Mouse (Mus musculus): ENCODE results near the gene Slc28a3. TPM values are rescaled to one million over a fixed set of nuclear protein-coding genes. Genes with fewer than 3 reads are reported as not detected.

Slc28a3 gene
- polyA plus RNA-seq, 1 experiment from 2014 or later, result not detected

DNA sequence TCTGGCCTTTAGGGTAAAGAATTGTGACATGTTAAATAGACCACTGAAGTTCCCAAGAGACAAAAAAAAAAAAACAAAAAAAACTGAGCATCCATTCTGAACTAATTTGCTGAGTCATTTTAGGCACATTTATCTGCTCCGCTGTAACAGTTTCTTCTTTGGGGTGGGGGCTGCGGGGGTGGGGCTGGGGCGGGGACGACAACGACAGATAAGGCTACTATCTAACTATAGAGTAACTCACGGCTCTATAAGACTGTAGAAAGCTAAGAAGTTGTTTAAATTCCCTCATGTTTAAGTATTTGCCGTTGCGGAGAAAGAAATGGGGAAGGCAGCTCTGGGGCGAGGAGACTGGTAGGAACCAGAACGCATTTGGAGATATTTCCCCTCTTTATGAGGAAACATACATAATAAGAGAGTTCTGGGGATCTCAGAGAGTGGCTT lies 68.1 kb downstream of the Slc28a3 start:
- Histone ChIP-seq H3K4me3 (ENCODE audit: inconsistent target) (no peak overlapping the region), H3K79me2 (ENCODE audit: inconsistent target) (no peaks in the 10 kb centered on the region), H3K36me3 (ENCODE audit: inconsistent target) (no peaks in the 10 kb centered on the region), H3K27ac (no peak overlapping the region)
- 87% methylated on average over 10 of the region's 10 CpGs for WGBS (ENCODE audit: missing documents)

DNA sequence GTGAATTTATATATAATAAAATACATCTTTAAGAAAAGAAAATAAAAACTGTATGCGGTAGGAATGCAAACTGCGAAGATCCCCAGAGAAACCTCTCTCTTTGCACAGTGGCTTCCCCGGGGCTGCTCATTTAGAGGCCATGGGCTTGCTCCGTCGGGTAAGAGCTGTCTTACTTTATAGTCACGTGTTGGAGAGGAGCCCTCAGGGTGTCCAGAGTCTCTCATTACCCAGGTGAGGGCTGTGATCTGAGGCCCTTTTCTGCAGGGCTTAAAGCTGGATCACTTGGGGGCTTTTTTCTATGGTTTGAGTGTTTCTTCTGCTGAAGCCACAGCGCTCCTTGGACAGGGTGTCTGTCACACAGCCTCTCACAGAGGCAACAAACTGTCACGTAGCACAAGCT lies 68.5 kb downstream of the Slc28a3 start:
- no peak overlapping the region for H3K4me3 ChIP-seq (ENCODE audit: inconsistent target)
- WGBS (ENCODE audit: missing documents), result 78% methylated on average over 8 of the region's 8 CpGs
- no peak overlapping the region for H3K27ac ChIP-seq
- H3K79me2 ChIP-seq (ENCODE audit: inconsistent target), result no peaks in the 10 kb centered on the region
- no peaks in the 10 kb centered on the region for H3K36me3 ChIP-seq (ENCODE audit: inconsistent target)

DNA sequence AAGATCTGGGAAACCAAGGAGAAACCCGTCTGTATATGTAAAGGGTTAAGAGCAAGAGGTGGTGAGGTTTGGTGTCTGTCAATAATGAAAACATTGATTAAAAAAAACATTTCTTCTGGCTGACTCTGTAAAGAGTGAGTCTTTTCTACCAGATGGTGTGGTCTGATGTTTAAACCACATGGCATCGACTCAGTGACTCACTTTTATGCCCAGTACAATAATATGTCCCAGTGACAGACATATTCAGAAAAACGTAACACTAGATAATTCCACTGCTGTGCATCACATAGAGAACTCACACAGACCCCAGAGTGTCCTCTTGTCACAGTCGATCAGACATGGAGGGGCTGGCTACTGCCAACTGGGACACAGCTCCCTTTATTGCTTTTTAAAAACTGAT lies 69.1 kb downstream of the Slc28a3 start:
- Histone ChIP-seq H3K79me2 (ENCODE audit: inconsistent target) (no peaks in the 10 kb centered on the region), H3K4me3 (ENCODE audit: inconsistent target) (no peak overlapping the region), H3K36me3 (ENCODE audit: inconsistent target) (no peaks in the 10 kb centered on the region), H3K27ac (no peak overlapping the region)
- WGBS (ENCODE audit: missing documents), result 85% methylated on average over 4 of the region's 4 CpGs

DNA sequence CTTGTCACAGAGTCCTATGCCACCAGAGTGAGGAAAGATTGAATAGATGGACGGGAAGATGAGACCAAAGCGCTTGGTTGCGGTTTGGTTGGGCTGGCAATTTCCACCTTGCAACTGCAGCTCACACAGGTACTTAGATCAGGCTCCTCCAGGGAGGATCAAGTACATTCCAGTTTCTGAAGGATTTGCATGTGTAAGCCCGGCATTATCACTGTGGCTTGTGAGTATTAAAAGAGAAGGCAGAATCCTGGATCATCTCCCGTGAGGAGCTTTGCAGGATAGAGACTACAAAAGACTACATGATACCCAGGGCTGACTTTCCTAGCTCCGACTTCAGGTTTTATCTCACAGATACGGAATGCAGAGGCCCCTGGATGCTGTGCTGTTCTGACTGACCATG lies 71.7 kb downstream of the Slc28a3 start:
- Histone ChIP-seq H3K36me3 (ENCODE audit: inconsistent target) (no peaks in the 10 kb centered on the region), H3K27ac (no peak overlapping the region), H3K4me3 (ENCODE audit: inconsistent target) (no peak overlapping the region), H3K79me2 (ENCODE audit: inconsistent target) (no peaks in the 10 kb centered on the region)
- WGBS (ENCODE audit: missing documents), result 89% methylated on average over 7 of the region's 7 CpGs

DNA sequence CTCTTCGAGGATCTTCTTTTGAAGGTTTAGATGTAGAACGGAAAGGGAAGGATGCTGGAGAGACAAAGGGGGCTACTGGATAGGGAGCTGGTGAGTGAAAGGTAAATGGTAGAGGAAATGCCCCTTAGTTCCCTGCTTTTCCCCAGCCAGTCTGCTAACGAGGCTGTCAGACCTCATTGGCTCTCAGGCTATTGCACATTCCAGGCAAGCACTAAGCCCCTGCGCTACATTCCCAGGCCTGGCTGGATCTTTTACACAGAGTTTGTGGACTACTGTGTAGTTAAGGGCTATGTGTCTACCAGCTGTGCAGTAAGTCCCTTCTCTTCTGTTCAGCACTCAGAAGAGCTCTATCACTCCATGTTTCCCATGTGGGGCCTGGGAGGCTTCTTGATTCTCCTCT lies 72.3 kb downstream of the Slc28a3 start:
- H3K27ac ChIP-seq, result no peak overlapping the region

DNA sequence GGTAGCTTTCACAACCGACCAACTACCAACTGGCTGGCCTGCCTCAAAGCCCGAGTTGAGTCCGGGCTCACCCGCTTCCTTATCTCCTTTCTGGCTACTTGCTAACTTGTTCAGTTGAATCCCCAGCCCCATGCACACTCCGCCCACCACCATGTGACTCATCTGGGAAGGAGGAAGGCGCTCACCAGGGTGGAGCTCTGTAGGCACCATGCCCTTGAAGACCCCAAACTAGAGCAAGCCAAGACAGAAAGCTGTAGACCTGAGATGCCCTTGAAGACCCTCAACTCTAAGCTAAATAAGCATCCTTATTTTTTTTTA lies 72.8 kb downstream of the Slc28a3 start:
- Histone ChIP-seq H3K36me3 (ENCODE audit: inconsistent target) (no peaks in the 10 kb centered on the region), H3K79me2 (ENCODE audit: inconsistent target) (no peaks in the 10 kb centered on the region), H3K4me3 (ENCODE audit: inconsistent target) (no peak overlapping the region), H3K27ac (no peak overlapping the region)
- WGBS (ENCODE audit: missing documents), result 70% methylated on average over 6 of the region's 6 CpGs

More for the DNA sequence above, 72.3 kb downstream of the Slc28a3 start:
- Histone ChIP-seq H3K36me3 (ENCODE audit: inconsistent target) (no peaks in the 10 kb centered on the region), H3K79me2 (ENCODE audit: inconsistent target) (no peaks in the 10 kb centered on the region), H3K4me3 (ENCODE audit: inconsistent target) (no peak overlapping the region)
- WGBS (ENCODE audit: missing documents), result 88% methylated on average over 4 of the region's 4 CpGs

DNA sequence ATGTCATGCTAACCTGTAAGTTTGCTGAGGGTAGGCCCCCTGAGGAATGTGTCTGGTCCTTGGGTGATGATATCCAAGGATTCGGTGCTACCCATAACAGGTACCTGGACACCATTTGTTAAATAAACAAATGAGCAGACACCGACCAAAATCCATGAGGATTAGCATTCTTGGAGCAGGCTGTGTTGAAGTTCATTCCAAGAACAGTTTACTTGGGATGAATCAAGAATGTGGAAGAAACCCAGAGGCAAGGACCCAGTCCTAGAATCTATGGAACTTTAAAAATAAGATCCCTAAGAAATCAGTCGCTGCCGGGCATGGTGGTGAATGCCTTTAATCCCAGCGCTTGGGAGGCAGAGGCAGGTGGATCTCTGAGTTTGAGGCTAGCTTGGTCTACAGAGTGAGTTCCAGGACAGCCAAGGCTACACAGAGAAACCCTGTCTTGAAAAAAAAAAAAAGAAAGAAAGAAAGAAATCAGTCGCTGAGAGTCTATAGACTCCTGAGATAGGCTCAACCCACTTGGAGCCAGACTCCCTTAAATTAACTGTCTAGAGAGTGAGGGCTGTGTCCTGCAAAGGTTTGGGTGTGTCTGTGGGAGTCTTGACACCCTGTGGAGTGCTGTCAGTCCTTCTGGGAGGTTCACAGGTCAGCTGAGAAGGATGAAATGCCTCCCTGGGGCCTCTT lies 73.3 kb downstream of the Slc28a3 start:
- Histone ChIP-seq H3K27ac (no peak overlapping the region), H3K79me2 (ENCODE audit: inconsistent target) (no peaks in the 10 kb centered on the region), H3K36me3 (ENCODE audit: inconsistent target) (no peaks in the 10 kb centered on the region), H3K4me3 (ENCODE audit: inconsistent target) (no peak overlapping the region)
- 95% methylated on average over 6 of the region's 6 CpGs for WGBS (ENCODE audit: missing documents)

DNA sequence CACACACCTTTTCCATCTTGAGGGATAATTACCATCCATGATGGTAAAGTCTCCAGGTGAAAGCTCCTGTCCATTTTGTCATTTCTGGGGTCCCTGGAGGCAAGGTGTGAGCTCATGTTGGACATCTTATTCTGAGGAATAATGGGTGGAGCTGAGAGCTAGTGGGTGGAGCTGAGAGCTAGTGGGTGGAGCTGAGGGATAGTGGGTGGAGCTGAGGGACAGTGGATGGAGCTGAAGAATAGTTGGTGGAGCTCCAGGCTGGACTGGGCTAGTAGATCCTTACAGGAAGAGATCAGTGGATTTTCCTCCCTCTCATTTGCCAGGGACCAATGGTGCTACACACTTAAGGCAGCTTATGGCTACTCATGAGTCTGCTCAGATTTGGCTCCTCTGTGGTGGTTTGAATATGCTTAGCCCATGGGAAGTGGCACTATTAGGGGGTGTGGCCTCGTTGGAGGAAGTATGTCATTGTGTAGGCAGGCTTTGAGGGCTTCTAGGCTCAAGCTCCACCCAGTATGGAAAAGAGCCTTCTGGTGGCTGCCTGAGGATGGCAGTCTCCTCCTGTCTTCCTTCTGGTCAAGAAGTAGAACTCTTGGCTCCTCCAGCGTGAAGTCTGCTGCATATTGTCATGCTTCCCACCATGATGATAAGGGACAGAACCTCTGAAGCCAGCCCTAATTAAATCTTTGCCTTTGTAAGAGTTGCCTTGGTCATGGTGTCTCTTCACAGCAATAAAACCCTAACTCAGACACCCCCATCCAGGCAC lies 74.0 kb downstream of the Slc28a3 start:
- 97% methylated on average over 2 of the region's 2 CpGs for WGBS (ENCODE audit: missing documents)
- Histone ChIP-seq H3K79me2 (ENCODE audit: inconsistent target) (no peaks in the 10 kb centered on the region), H3K36me3 (ENCODE audit: inconsistent target) (no peaks in the 10 kb centered on the region), H3K27ac (no peak overlapping the region), H3K4me3 (ENCODE audit: inconsistent target) (no peak overlapping the region)

DNA sequence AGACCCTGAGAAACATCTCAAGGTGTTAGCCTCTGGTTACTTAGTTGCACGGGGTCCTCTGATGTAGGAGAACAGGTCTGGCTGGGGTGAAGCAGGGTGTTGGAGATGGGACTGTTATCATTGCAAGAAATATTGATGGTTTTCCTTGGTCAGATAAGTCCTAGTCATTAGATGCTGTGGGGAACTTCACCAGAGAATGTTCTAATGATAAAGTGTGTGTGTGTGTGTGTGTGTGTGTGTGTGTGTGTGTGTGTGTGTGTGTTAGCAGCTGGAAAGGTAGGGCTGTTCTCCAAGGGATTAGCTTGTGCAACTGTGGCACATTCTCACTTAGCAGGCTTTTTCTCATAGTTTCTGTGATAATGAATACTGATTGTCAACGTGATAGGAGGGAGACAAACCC lies 75.4 kb downstream of the Slc28a3 start:
- Histone ChIP-seq H3K27ac (no peak overlapping the region), H3K4me3 (ENCODE audit: inconsistent target) (no peak overlapping the region), H3K79me2 (ENCODE audit: inconsistent target) (no peaks in the 10 kb centered on the region), H3K36me3 (ENCODE audit: inconsistent target) (no peaks in the 10 kb centered on the region)
- WGBS (ENCODE audit: missing documents), result 75% methylated on average over 2 of the region's 2 CpGs

DNA sequence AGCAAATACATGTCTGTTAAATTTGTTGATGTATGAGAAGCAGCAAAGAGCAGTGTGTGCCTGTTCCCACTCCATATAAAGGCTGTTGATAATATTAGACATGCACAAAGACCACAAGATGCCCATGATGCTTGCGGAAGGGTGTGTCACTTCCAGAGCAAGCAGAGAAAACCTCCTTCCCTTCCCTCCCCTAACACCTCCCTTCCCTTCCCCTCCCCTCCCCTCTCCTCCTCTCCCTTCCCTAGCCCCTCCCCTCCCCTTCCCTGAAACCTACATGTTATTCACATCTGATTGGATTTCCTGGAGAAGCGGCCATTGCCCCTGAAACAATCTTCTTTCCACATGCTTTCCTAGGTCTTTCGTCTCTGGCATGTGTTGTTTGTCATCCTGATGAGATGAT lies 75.8 kb downstream of the Slc28a3 start:
- no peak overlapping the region for H3K4me3 ChIP-seq (ENCODE audit: inconsistent target)
- WGBS (ENCODE audit: missing documents), result 92% methylated on average over 2 of the region's 3 CpGs
- no peaks in the 10 kb centered on the region for H3K79me2 ChIP-seq (ENCODE audit: inconsistent target)
- H3K36me3 ChIP-seq (ENCODE audit: inconsistent target), result no peaks in the 10 kb centered on the region
- H3K27ac ChIP-seq, result no peak overlapping the region

DNA sequence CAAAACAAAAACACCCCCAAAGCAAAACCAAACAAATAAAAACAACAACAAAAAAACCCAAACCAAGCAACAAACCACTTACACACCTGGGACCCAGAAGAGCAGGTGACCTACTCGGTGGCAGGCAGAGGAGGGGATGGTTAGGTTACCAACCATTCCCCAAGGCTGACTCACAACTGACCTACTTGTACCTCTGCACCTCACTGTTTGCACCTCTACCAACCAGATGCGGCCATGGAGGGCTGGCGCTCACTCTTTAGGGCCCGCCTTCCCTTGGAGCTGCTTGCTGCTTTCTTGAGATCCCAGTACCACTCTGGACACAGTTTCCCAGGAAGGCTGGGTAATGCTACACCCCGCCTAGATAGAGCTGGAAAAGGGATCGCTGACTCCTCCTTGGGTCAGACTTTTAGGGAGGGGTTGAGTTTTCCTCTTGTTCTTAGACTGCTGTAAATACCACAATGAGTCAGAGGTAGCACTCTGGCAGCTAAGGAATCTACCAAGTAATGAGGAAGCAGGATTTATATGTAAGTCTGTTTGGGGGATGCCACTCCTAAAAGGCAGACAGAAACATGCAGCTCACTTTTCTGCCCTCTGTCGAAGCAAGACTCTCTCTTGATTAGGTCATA lies 76.3 kb downstream of the Slc28a3 start:
- Histone ChIP-seq H3K4me3 (ENCODE audit: inconsistent target) (no peak overlapping the region), H3K79me2 (ENCODE audit: inconsistent target) (no peaks in the 10 kb centered on the region), H3K36me3 (ENCODE audit: inconsistent target) (no peaks in the 10 kb centered on the region), H3K27ac (no peak overlapping the region)
- whole genome bisulfite sequencing (ENCODE audit: missing documents), result 74% methylated on average over 7 of the region's 7 CpGs

DNA sequence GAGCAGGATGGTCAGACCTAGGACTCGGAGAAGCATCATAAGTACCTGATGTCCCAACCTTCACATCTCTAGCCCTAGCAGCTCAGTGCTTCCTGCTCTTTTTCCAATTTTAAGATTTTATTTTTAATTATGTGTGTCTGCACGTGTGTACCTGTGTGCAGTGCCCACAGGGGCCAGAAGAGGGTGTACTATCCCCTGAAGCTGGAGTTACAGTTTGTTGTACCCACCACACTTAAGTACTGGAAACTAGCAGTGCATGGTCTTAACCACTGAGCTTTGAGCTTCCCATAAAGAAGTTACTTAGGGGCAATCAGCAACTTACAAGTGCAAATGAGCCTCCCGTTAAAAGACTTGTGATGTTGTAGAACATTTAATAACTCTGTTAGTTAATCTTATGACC lies 86.1 kb downstream of the Slc28a3 start:
- 86% methylated on average over 3 of the region's 3 CpGs for WGBS (ENCODE audit: missing documents)
- no peaks in the 10 kb centered on the region for H3K36me3 ChIP-seq (ENCODE audit: inconsistent target)
- no peak overlapping the region for H3K4me3 ChIP-seq (ENCODE audit: inconsistent target)
- no peaks in the 10 kb centered on the region for H3K79me2 ChIP-seq (ENCODE audit: inconsistent target)
- no peak overlapping the region for H3K27ac ChIP-seq

DNA sequence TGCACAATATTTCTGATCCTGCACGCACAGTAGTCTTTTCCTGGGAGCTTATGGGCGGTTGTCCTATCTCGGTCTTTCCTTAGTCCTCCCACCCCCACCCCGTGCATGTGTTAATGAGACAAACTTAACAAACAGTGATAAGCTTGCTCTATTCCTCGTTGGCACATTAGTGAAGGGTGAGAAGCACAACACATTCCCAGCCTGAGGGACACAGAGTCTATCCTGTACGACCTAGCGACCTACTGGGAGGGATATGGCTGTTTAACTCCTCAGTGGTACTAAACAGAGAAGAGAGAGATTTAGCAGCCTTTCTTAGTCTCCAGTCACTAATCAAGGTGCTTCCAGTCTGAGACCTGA lies 86.9 kb downstream of the Slc28a3 start:
- no peaks in the 10 kb centered on the region for H3K36me3 ChIP-seq (ENCODE audit: inconsistent target)
- H3K4me3 ChIP-seq (ENCODE audit: inconsistent target), result no peak overlapping the region
- H3K79me2 ChIP-seq (ENCODE audit: inconsistent target), result no peaks in the 10 kb centered on the region
- H3K27ac ChIP-seq, result no peak overlapping the region
- 68% methylated on average over 6 of the region's 7 CpGs for WGBS (ENCODE audit: missing documents)

DNA sequence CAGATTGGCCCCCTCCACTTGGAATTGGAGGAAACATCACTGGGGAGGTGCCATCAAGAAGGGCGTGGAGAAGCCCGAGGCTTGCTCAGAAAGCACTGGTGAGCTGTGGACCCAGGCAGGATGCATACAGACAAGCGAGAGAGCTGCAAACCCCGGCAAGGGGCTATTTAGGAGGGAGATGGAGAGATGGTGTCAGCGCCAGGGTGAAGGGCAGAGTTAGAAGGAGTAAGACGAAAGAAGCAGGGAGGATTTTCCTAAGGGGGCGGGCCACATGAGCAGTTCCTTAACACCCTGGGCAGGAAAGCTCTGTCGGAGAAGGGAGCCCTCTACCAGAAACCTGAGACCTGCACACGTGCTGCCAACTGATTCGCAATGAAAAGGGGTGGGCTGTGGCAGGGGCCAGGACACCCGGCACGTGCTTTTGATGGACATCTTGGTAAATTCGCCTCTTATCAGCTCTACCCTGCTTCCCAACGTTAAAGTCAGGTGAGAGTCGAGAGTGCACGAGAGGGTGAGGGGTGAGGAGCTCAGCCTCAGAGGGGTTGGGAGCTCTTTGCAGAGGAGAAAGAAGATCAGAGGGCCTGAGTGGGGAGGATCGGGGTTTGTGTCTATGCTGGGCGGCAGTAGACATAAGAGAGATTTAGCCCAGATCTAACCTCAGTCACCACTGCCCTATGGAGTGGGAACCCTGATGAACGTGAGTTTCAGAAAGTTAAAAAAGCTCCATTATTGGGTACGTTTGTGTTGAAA lies 87.5 kb downstream of the Slc28a3 start:
- H3K27ac ChIP-seq, result no peak overlapping the region
- no peak overlapping the region for H3K4me3 ChIP-seq (ENCODE audit: inconsistent target)
- no peaks in the 10 kb centered on the region for H3K36me3 ChIP-seq (ENCODE audit: inconsistent target)
- WGBS (ENCODE audit: missing documents), result 17% methylated on average over 20 of the region's 20 CpGs
- no peaks in the 10 kb centered on the region for H3K79me2 ChIP-seq (ENCODE audit: inconsistent target)

Data from macrophage (primary cell).